40 mouse cellular contexts compared by ENCODE assay signal in genomic region chr2:153546972-153547371, GRCm38 (mm10). TPM values are rescaled to one million over a fixed set of nuclear protein-coding genes. Genes with fewer than 3 reads are reported as not detected.
DNase-seq lines count a peak whose midpoint lies in the region; ATAC-seq and TF ChIP-seq lines count a peak whose summit lies in the region.
"Had no signal": no experiment of that assay in that cellular context is flagged by ENCODE, and none has a peak within 500 bp of the region (broad histone marks: within the 10 kb centered on the region; RNA-seq: fewer than 3 reads in every experiment).

No protein-coding gene starts in this region.

- TF ChIP-seq CTCF in testis, adult 2 months (IDR thresholded peaks at IDR 0.05; ENCODE audit: control insufficient read depth, insufficient read depth, insufficient replicate concordance, low read depth, low read length), result no peak
- TF ChIP-seq CTCF in forebrain, postnatal 0 days (IDR thresholded peaks at IDR 0.05; ENCODE audit: low read depth), result no peak

- TF ChIP-seq POLR2A in testis, adult 2 months (IDR thresholded peaks at IDR 0.05; ENCODE audit: control insufficient read depth, low read depth, low read length), result no peak

- WGBS in kidney, embryonic 15.5 days, result 54% methylated on average over 4 of the region's 4 CpGs
- WGBS in liver, embryonic 11.5 days, result 50% methylated on average over 4 of the region's 4 CpGs
- WGBS in liver, embryonic 16.5 days (ENCODE audit: insufficient replicate concordance), result 30% methylated on average over 4 of the region's 4 CpGs
- 76% methylated on average over 4 of the region's 4 CpGs for whole genome bisulfite sequencing in forebrain, postnatal 0 days

- no peaks in the 10 kb centered on the region for H3K9me3 ChIP-seq in kidney, embryonic 15.5 days (replicated peaks)
- no peaks in the 10 kb centered on the region for H3K9me3 ChIP-seq in liver, embryonic 11.5 days (ENCODE audit: control insufficient read depth, low read length)
- no peaks in the 10 kb centered on the region for H3K9me3 ChIP-seq in liver, embryonic 16.5 days (replicated peaks; ENCODE audit: control insufficient read depth, low read length)
- H3K9me3 ChIP-seq in forebrain, postnatal 0 days (ENCODE audit: low read length), result no peaks in the 10 kb centered on the region
- H3K9me3 ChIP-seq: forebrain, embryonic 13.5 days; limb, embryonic 13.5 days; midbrain, embryonic 15.5 days; neural tube, embryonic 12.5 days had no signal

- H3K36me3 ChIP-seq in kidney, embryonic 15.5 days, result no peaks in the 10 kb centered on the region
- no peaks in the 10 kb centered on the region for H3K36me3 ChIP-seq in testis, adult 2 months (ENCODE audit: control insufficient read depth, insufficient read depth, low read length)
- H3K36me3 ChIP-seq in liver, embryonic 11.5 days (ENCODE audit: control insufficient read depth, insufficient read depth, low read length), result no peaks in the 10 kb centered on the region
- no peaks in the 10 kb centered on the region for H3K36me3 ChIP-seq in liver, embryonic 16.5 days (ENCODE audit: control insufficient read depth, insufficient read depth)
- no peaks in the 10 kb centered on the region for H3K36me3 ChIP-seq in forebrain, postnatal 0 days (ENCODE audit: insufficient read depth)
- H3K36me3 ChIP-seq: limb, embryonic 13.5 days; midbrain, embryonic 15.5 days; neural tube, embryonic 12.5 days had no signal

- H3K4me1 ChIP-seq in kidney, embryonic 15.5 days, result peaks cover 51% of the 10 kb centered on the region
- peaks cover 24% of the 10 kb centered on the region for H3K4me1 ChIP-seq in testis, adult 2 months (ENCODE audit: control insufficient read depth, insufficient read depth, low read length)
- H3K4me1 ChIP-seq in liver, embryonic 11.5 days (replicated peaks; ENCODE audit: control insufficient read depth, insufficient read depth, low read length), result peaks cover 74% of the 10 kb centered on the region
- H3K4me1 ChIP-seq in liver, embryonic 16.5 days (ENCODE audit: control insufficient read depth, low read depth, low read length), result peaks cover 72% of the 10 kb centered on the region
- peaks cover 12% of the 10 kb centered on the region for H3K4me1 ChIP-seq in forebrain, postnatal 0 days (ENCODE audit: insufficient read depth)

- 0 out of 2 replicates have a peak, but pooled peaks cover 2% of the 10 kb centered on the region for H3K27me3 ChIP-seq in kidney, embryonic 15.5 days
- H3K27me3 ChIP-seq in testis, adult 2 months (ENCODE audit: control insufficient read depth, insufficient read depth, low read length), result no peaks in the 10 kb centered on the region
- H3K27me3 ChIP-seq in liver, embryonic 11.5 days (replicated peaks; ENCODE audit: control insufficient read depth, insufficient read depth, low read length), result no peaks in the 10 kb centered on the region
- H3K27me3 ChIP-seq in liver, embryonic 16.5 days (ENCODE audit: control insufficient read depth, insufficient read depth, low read depth, low read length), result no peaks in the 10 kb centered on the region
- H3K27me3 ChIP-seq in forebrain, postnatal 0 days (ENCODE audit: insufficient read depth, low read length), result no peaks in the 10 kb centered on the region
- H3K27me3 ChIP-seq: forebrain, embryonic 13.5 days; limb, embryonic 13.5 days; midbrain, embryonic 15.5 days had no signal

- H3K27ac ChIP-seq in kidney, embryonic 15.5 days, result peak overlapping the region; percentile 51
- no peak overlapping the region for H3K27ac ChIP-seq in testis, adult 2 months (ENCODE audit: control insufficient read depth, insufficient read depth, low read depth, low read length)
- peak overlapping the region; percentile 57; the same call in 1 of the 2 replicates for H3K27ac ChIP-seq in liver, embryonic 11.5 days (ENCODE audit: low read depth, low read length)
- peak overlapping the region; percentile 15; the same call in 1 of the 2 replicates for H3K27ac ChIP-seq in liver, embryonic 16.5 days (ENCODE audit: low read length)
- no peak overlapping the region for H3K27ac ChIP-seq in forebrain, postnatal 0 days (ENCODE audit: low read depth, low read length)
- H3K27ac ChIP-seq: forebrain, embryonic 13.5 days; heart, adult 2 months; hindbrain, postnatal 0 days; kidney, postnatal 0 days; limb, embryonic 13.5 days; macrophage; midbrain, embryonic 15.5 days; neural tube, embryonic 12.5 days; stomach, postnatal 0 days had no signal

- no peak overlapping the region for H3K4me3 ChIP-seq in kidney, embryonic 15.5 days (replicated peaks)
- peak overlapping the region; percentile 65 for H3K4me3 ChIP-seq in testis, adult 2 months (ENCODE audit: control insufficient read depth, low read depth, low read length)
- H3K4me3 ChIP-seq in liver, embryonic 11.5 days (ENCODE audit: low read depth, low read length), result no peak overlapping the region; the same call in 1 of the 2 replicates
- H3K4me3 ChIP-seq in liver, embryonic 16.5 days (ENCODE audit: low read depth, low read length), result no peak overlapping the region
- H3K4me3 ChIP-seq in forebrain, postnatal 0 days (ENCODE audit: low read depth, low read length), result no peak overlapping the region
- H3K4me3 ChIP-seq: forebrain, embryonic 13.5 days; heart, adult 2 months; limb, embryonic 13.5 days; midbrain, embryonic 15.5 days; neural tube, embryonic 12.5 days had no signal

- DNase-seq in kidney, adult 9 months, result no peak
- DNase-seq in testis, postnatal 10 days (ENCODE audit: low spot score), result no peak
- DNase-seq in liver, embryonic 11.5 days (ENCODE audit: low spot score), result no peak
- no peak for DNase-seq in adrenal gland, postnatal 14 days
- no peak for DNase-seq in forebrain, postnatal 0 days
- DNase-seq: adrenal gland, adult 2 months; cerebellum, adult 2 months; heart, adult 2 months; heart, postnatal 14 days; lung, adult 2 months; lung, postnatal 10 days; right cerebral cortex, adult 18-20 months; right cerebral cortex, postnatal 4 days; thymus, postnatal 4 days had no signal

- no peak overlapping the region for H3K9ac ChIP-seq in kidney, embryonic 15.5 days
- peak overlapping the region; percentile 57 for H3K9ac ChIP-seq in liver, embryonic 11.5 days (ENCODE audit: low read depth, low read length)
- no peak overlapping the region for H3K9ac ChIP-seq in liver, embryonic 16.5 days (ENCODE audit: low read depth, low read length)
- no peak overlapping the region for H3K9ac ChIP-seq in forebrain, postnatal 0 days
- H3K9ac ChIP-seq: limb, embryonic 13.5 days; midbrain, embryonic 15.5 days; neural tube, embryonic 12.5 days had no signal

- 0 out of 2 replicates have a peak overlapping the region, but pooled peaks have one; percentile 8 for H3K4me2 ChIP-seq in kidney, embryonic 15.5 days
- H3K4me2 ChIP-seq in liver, embryonic 11.5 days, result peak overlapping the region; percentile 41
- peak overlapping the region; percentile 15 for H3K4me2 ChIP-seq in liver, embryonic 16.5 days (ENCODE audit: low read depth, low read length)
- H3K4me2 ChIP-seq in forebrain, postnatal 0 days (ENCODE audit: low read depth), result no peak overlapping the region
- H3K4me2 ChIP-seq: forebrain, embryonic 13.5 days; limb, embryonic 13.5 days; midbrain, embryonic 15.5 days; neural tube, embryonic 12.5 days had no signal

- no peak for ATAC-seq in kidney, embryonic 15.5 days (replicated peaks; ENCODE audit: low FRiP score)
- ATAC-seq in liver, embryonic 11.5 days (replicated peaks; ENCODE audit: low FRiP score), result 0 out of 2 replicates have a peak, but pooled peaks have one; percentile 40
- ATAC-seq in liver, embryonic 16.5 days (ENCODE audit: low read depth), result 0 out of 2 replicates have a peak, but pooled peaks have one; percentile 27
- no peak for ATAC-seq in forebrain, postnatal 0 days
- ATAC-seq: activated CD4-positive, CD25-positive, alpha-beta regulatory T cell, adult 4 months; CD4-positive, CD25-positive, alpha-beta regulatory T cell, adult 4 months; forebrain, embryonic 13.5 days; hindbrain, postnatal 0 days; midbrain, embryonic 15.5 days had no signal

RNA-seq across cellular contexts. Expression of gene Nol4l, which starts 17.2 kb away (rescaled TPM):
- polyA plus RNA-seq in kidney, embryonic 15.5 days (2015; fragmentation: Nextera tagmentation; extraction: Ambion mirVana), result 13.7 and 14.2 TPM in 2 replicates
- 241 and 252 TPM in 2 replicates for polyA plus RNA-seq in testis, adult 2 months (2012; rRNA removed)
- polyA plus RNA-seq in liver, embryonic 11.5 days (2014; fragmentation: Nextera tagmentation; extraction: Ambion mirVana), result 14.1 and 15.8 TPM in 2 replicates
- 3.9 and 4.3 TPM in 2 replicates for polyA plus RNA-seq in liver, embryonic 16.5 days (2015; fragmentation: Nextera tagmentation; extraction: Ambion mirVana)
- total RNA-seq in adrenal gland, postnatal 14 days (2021), result 15.6 and 16.0 TPM in 2 replicates
- total RNA-seq in forebrain, postnatal 0 days (2014; rRNA removed), result 57.4 and 58.5 TPM in 2 replicates
- 20.5 and 28.0 TPM in 2 replicates for polyA plus RNA-seq in forebrain, postnatal 0 days (2015; fragmentation: Nextera tagmentation; extraction: Ambion mirVana)

RNA-seq across cellular contexts. Expression of gene 4930404H24Rik, which starts 54.4 kb away (rescaled TPM):
- not detected in 2 replicates for polyA plus RNA-seq in kidney, embryonic 15.5 days (2015; fragmentation: Nextera tagmentation; extraction: Ambion mirVana)
- polyA plus RNA-seq in testis, adult 2 months (2012; rRNA removed), result 1.9 and 4.2 TPM in 2 replicates
- polyA plus RNA-seq in liver, embryonic 11.5 days (2014; fragmentation: Nextera tagmentation; extraction: Ambion mirVana), result not detected in 2 replicates
- polyA plus RNA-seq in liver, embryonic 16.5 days (2015; fragmentation: Nextera tagmentation; extraction: Ambion mirVana), result not detected in 2 replicates
- total RNA-seq in adrenal gland, postnatal 14 days (2021), result not detected in 2 replicates
- total RNA-seq in forebrain, postnatal 0 days (2014; rRNA removed), result not detected in 2 replicates
- polyA plus RNA-seq in forebrain, postnatal 0 days (2015; fragmentation: Nextera tagmentation; extraction: Ambion mirVana), result not detected in 2 replicates
- total RNA-seq: adrenal gland, adult 2 months; adrenal gland, postnatal 4 days; gastrocnemius, adult 18-20 months; gastrocnemius, postnatal 4 days; heart, adult 2 months; heart, postnatal 14 days; hindbrain, postnatal 0 days; layer of hippocampus, adult 18-20 months; layer of hippocampus, postnatal 25 days; left cerebral cortex, adult 8-10 months; left cerebral cortex, postnatal 36 days had no signal
- polyA plus RNA-seq: activated CD4-positive, CD25-positive, alpha-beta regulatory T cell, adult 4 months; adrenal gland, adult 2 months; CD4-positive, CD25-positive, alpha-beta regulatory T cell, adult 4 months; cerebellum, adult 2 months; cortical plate, adult 2 months; embryonic facial prominence, embryonic 14.5 days; forebrain, embryonic 13.5 days; heart, adult 2 months; heart, embryonic 14.5 days; hindbrain, embryonic 11.5 days; hindbrain, postnatal 0 days; kidney, postnatal 0 days; limb, embryonic 13.5 days; lung, adult 2 months; macrophage; midbrain, embryonic 15.5 days; neural tube, embryonic 12.5 days; spleen, adult 2 months; stomach, postnatal 0 days; thymus, postnatal 0 days had no signal

Comparison
In these comparisons a context has a peak if more than half of its experiments do, and no peak if none do; other contexts are left out.
1. ATAC-seq: peak in liver, embryonic 11.5 days (single experiment) and liver, embryonic 16.5 days (single experiment); none in kidney, embryonic 15.5 days (single experiment) and forebrain, postnatal 0 days (single experiment).
2. H3K27ac ChIP-seq: peak in kidney, embryonic 15.5 days (single experiment), liver, embryonic 11.5 days (single experiment) and liver, embryonic 16.5 days (single experiment); none in testis, adult 2 months (single experiment) and forebrain, postnatal 0 days (single experiment).